Mouse (Mus musculus): ENCODE measurements around the gene 3300002I08Rik. TPM values are rescaled to one million over a fixed set of nuclear protein-coding genes. Genes with fewer than 3 reads are reported as not detected.

Gene 3300002I08Rik
- polyA plus RNA-seq, 1 experiment from 2014 or later = 1.1 TPM

Other genes with a start within 250 kb of the 3300002I08Rik start
- gene Zfp120, start 226.1 kb downstream of the 3300002I08Rik start, polyA plus RNA-seq (2018) = 21.7 to 23.5 TPM (median 23.4 TPM) in 3 replicates
- gene Gm10770, start 183.1 kb downstream of the 3300002I08Rik start, polyA plus RNA-seq (2018) = not detected in 3 replicates
- gene Gm14139, start 181.0 kb downstream of the 3300002I08Rik start, polyA plus RNA-seq (2018) = not detected in 3 replicates
- 1.5 to 2.1 TPM (median 2.1 TPM) in 3 replicates for gene Zfp937, start 144.7 kb downstream of the 3300002I08Rik start, polyA plus RNA-seq (2018)
- gene Gm21994, start 107.2 kb downstream of the 3300002I08Rik start, polyA plus RNA-seq (2018) = 1.4 to 8.2 TPM (median 4.3 TPM) in 3 replicates
- gene Gm14124, start 105.2 kb downstream of the 3300002I08Rik start, polyA plus RNA-seq (2018) = not detected in 3 replicates
- gene Gm10130, start 39.1 kb downstream of the 3300002I08Rik start, polyA plus RNA-seq (2018) = not detected in 3 replicates
- gene Zfp442, start 88.7 kb upstream of the 3300002I08Rik start, polyA plus RNA-seq (2018) = 1.2 to 1.8 TPM (median 1.6 TPM) in 3 replicates
- not detected in 3 replicates for gene Zfp345, start 122.3 kb upstream of the 3300002I08Rik start, polyA plus RNA-seq (2018)
- 5.6 to 14.2 TPM (median 9.1 TPM) in 3 replicates for gene Cst7, start 207.7 kb upstream of the 3300002I08Rik start, polyA plus RNA-seq (2018)
- 21.1 to 28.3 TPM (median 26.8 TPM) in 3 replicates for gene Apmap, start 245.8 kb upstream of the 3300002I08Rik start, polyA plus RNA-seq (2018)